Mouse (Mus musculus): ENCODE measurements around the gene Trim30c. TPM values are rescaled to one million over a fixed set of nuclear protein-coding genes. Genes with fewer than 3 reads are reported as not detected.
"Not testable (repeated sequence)": the region's sequence is repeated elsewhere in the genome, so short reads cannot be mapped to it uniquely, and the experiment has no call there.

Gene Trim30c
- not detected in 2 replicates for polyA plus RNA-seq (2016; fragmentation: Nextera tagmentation; extraction: Ambion mirVana)

- H3K4me1 ChIP-seq: no peaks in the 10 kb centered on the region
- 73% methylated on average over 1 of the region's 1 CpGs for WGBS
- no peaks in the 10 kb centered on the region for H3K9me3 ChIP-seq
- H3K4me3 ChIP-seq: no peak within 1 kb of the TSS
- H3K36me3 ChIP-seq: no peaks in the 10 kb centered on the region
- no peak for DNase-seq (ENCODE audit: low spot score)
- H3K27me3 ChIP-seq (ENCODE audit: insufficient read depth, poor library complexity, severe bottlenecking): no peaks in the 10 kb centered on the region
- no peak within 1 kb of the TSS for H3K27ac ChIP-seq
These were observed at the start of gene Trim30c for GRCm38 (mm10) chr7:104400698-104401097. Gene Trim30c (minus strand): TSS chr7:104400837.

GRCm38 (mm10) chr7:104445961-104446645 lies 45.5 kb upstream of the Trim30c start:
- Histone ChIP-seq H3K4me3 (no peak overlapping the region), H3K4me1 (no peaks in the 10 kb centered on the region), H3K36me3 (no peaks in the 10 kb centered on the region), H3K27me3 (ENCODE audit: insufficient read depth, poor library complexity, severe bottlenecking) (no peaks in the 10 kb centered on the region), H3K27ac (no peak overlapping the region), H3K9me3 (no peaks in the 10 kb centered on the region)
- 50% methylated on average over 2 of the region's 2 CpGs for WGBS
- DNase-seq (ENCODE audit: low spot score): peak; percentile 74

GRCm38 (mm10) chr7:104404460-104404950 lies 3.9 kb upstream of the Trim30c start:
- Histone ChIP-seq H3K9me3 (no peaks in the 10 kb centered on the region), H3K27ac (no peak overlapping the region), H3K4me3 (no peak overlapping the region), H3K27me3 (ENCODE audit: insufficient read depth, poor library complexity, severe bottlenecking) (no peaks in the 10 kb centered on the region), H3K4me1 (no peaks in the 10 kb centered on the region), H3K36me3 (no peaks in the 10 kb centered on the region)
- no peak for DNase-seq (ENCODE audit: low spot score)
- WGBS: 85% methylated on average over 3 of the region's 3 CpGs

DNA sequence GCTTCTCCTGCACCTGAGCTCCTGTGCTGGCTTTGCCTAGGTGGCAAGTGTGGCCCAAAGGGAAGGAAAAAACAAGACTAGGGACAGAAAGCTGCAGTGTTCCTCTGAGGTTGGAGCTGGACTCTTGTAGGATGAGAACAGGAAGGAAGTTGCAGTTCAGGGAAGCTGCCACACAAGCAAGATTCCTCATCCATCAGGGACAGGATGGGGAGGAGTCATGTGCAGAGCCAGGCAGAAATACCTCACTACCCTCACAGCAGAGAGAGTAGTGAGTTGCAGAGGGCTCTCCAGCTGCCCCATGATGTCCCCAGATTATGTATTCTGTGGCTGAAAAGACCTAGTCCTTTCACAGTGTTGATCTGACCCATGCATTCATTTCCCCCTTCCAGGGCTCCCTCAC lies 503 bp upstream of the Trim30c start:
- Histone ChIP-seq H3K27ac (no peak overlapping the region), H3K4me3 (no peak overlapping the region), H3K27me3 (ENCODE audit: insufficient read depth, poor library complexity, severe bottlenecking) (no peaks in the 10 kb centered on the region), H3K36me3 (no peaks in the 10 kb centered on the region), H3K9me3 (no peaks in the 10 kb centered on the region), H3K4me1 (no peaks in the 10 kb centered on the region)
- DNase-seq (ENCODE audit: low spot score): no peak

DNA sequence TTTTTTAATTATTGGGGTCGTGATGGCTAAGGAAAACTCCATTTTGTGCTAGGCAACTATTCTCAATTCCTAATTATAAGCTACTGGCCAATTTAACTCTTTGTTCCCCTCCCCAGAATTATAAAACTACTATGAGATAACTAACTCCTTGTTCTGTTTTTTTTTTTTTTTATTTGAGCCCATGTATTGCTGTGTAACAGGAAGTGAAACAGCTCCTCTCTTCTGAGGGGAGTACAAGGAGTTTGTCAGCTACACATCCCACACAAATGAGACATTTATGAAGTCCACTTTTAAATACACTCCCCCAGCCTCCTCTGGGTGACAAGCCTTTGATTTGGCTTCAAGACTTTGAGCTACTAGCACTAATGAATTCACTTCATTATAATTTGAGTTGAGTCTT lies 2.1 kb downstream of the Trim30c start:
- H3K4me1 ChIP-seq: no peaks in the 10 kb centered on the region
- no peaks in the 10 kb centered on the region for H3K9me3 ChIP-seq
- no peak for DNase-seq (ENCODE audit: low spot score)
- no peaks in the 10 kb centered on the region for H3K27me3 ChIP-seq (ENCODE audit: insufficient read depth, poor library complexity, severe bottlenecking)
- H3K4me3 ChIP-seq: no peak overlapping the region
- 64% methylated on average over 1 of the region's 1 CpGs for WGBS
- H3K36me3 ChIP-seq: no peaks in the 10 kb centered on the region
- no peak overlapping the region for H3K27ac ChIP-seq

DNA sequence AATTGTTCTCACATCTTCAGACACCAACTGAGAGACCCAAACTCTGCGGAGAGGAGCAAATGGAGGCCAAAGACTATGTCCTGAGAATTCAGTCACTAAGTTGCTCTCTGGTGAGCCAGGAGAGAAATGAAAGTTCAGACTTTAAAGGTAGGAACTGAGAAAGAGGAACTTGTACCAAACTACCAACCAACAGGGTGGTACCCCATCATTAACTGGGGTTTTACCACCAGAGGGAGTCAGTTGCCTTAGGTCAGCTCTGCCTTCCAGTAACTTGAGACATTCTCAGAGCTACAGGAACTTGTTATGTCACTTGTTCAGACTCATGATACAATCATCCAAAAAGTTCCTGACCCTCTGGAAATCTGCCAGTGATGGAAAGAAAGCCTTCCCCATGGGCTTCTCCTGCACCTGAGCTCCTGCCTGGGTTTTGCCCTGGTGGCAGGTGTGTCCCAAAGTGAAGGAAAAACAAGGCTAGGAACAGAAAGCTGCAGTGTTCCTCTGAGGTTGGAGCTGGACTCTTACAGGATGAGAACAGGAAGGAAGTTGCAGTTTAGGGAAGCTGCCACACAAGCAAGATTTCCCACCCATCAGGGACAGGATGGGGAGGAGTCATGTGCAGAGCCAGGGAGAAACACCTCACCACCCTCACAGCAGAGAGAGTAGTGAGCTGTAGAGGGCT lies 30.8 kb downstream of the Trim30c start, which contains the start of gene Trim30b:
Gene Trim30b, minus strand, starts transcription at position 149 of the 679 bp plus-strand sequence.
- no peak for DNase-seq (ENCODE audit: low spot score)
- H3K27ac ChIP-seq: no peak within 1 kb of the TSS
- no peak within 1 kb of the TSS for H3K4me3 ChIP-seq
- no peaks in the 10 kb centered on the region for H3K27me3 ChIP-seq (ENCODE audit: insufficient read depth, poor library complexity, severe bottlenecking)
- H3K9me3 ChIP-seq: no peaks in the 10 kb centered on the region
- no peaks in the 10 kb centered on the region for H3K4me1 ChIP-seq
- WGBS: 64% methylated on average over 1 of the region's 1 CpGs
- no peaks in the 10 kb centered on the region for H3K36me3 ChIP-seq

DNA sequence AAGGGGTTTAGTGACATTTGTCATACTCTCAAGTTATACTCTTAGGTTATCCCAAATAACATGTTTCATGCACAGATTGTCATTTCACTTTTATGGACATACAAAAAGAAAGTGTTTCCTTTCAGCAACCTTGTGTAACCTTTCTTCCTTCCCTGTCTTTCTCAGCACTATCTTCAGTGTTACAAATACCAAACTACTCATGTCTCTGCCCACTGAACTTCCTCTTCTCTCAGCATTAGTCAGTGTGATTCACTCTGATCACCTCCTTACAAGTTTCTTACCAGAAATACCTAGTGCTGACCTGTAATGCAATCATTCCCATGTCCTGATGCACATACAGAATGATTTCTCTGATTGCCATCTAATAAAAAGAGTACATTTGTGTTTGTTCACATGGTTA lies 34.3 kb downstream of the Trim30c start:
- Histone ChIP-seq H3K27ac (no peak overlapping the region), H3K36me3 (no peaks in the 10 kb centered on the region), H3K4me3 (no peak overlapping the region), H3K4me1 (no peaks in the 10 kb centered on the region), H3K9me3 (no peaks in the 10 kb centered on the region), H3K27me3 (ENCODE audit: insufficient read depth, poor library complexity, severe bottlenecking) (no peaks in the 10 kb centered on the region)
- no peak for DNase-seq (ENCODE audit: low spot score)

DNA sequence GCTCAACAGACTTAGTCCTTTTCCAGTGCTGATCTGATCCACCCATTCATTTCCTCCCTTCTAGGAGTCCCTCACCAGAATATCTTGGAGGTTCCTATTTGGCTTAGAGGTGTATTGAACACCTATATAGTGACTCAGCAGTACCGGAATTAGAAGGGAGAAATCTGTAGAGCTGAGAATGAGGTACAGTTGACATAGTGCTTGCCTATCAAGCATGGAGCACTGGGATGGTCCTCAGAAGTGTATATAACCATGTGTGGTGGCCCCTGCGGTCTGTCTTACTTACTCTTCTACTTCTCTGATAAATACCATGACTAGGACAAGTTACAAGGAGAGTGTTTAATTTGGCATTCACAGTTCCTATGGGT lies 47.1 kb downstream of the Trim30c start:
- peak; percentile 73 for DNase-seq (ENCODE audit: low spot score)
- Histone ChIP-seq H3K36me3 (no peaks in the 10 kb centered on the region), H3K27ac (no peak overlapping the region), H3K4me3 (peak overlapping the region; percentile 58), H3K9me3 (no peaks in the 10 kb centered on the region), H3K27me3 (ENCODE audit: insufficient read depth, poor library complexity, severe bottlenecking) (no peaks in the 10 kb centered on the region), H3K4me1 (peaks cover 8% of the 10 kb centered on the region; the same call in 1 of the 2 replicates)
- 55% methylated on average over 2 of the region's 2 CpGs for WGBS

- Histone ChIP-seq H3K4me1 (peaks cover 8% of the 10 kb centered on the region; the same call in 1 of the 2 replicates), H3K27me3 (ENCODE audit: insufficient read depth, poor library complexity, severe bottlenecking) (no peaks in the 10 kb centered on the region), H3K9me3 (no peaks in the 10 kb centered on the region), H3K36me3 (no peaks in the 10 kb centered on the region), H3K4me3 (peak within 1 kb of the TSS; percentile 58), H3K27ac (peak within 1 kb of the TSS; percentile 69)
- WGBS: 5% methylated on average over 14 of the region's 14 CpGs
- DNase-seq (ENCODE audit: low spot score): peak; percentile 92
These were observed 47.7 kb downstream of the Trim30c start, which contains the start of gene Trim12c for GRCm38 (mm10) chr7:104352717-104353599. Gene Trim12c (minus strand): TSS chr7:104353362.

DNA sequence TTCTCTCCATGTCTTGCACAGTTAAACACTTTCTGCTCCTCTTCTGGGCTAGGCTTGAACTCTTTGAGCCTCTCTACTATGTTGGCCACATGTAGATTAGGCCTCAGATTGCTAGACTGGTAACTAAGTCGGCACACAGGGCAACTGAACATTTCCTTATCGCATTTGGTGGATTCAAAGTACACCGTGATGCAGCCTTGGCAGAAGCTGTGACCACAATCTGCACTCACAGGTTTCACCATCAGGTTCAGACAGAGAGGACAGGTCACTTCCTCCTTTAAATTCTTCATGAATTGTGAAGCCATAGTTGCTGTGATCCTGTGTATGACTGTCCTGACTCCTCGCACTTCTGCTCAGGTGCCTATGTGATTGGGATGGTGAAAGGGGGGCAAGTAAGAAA lies 52.6 kb downstream of the Trim30c start:
- H3K4me3 ChIP-seq; H3K36me3 ChIP-seq; H3K27me3 ChIP-seq (ENCODE audit: insufficient read depth, poor library complexity, severe bottlenecking); H3K9me3 ChIP-seq; DNase-seq (ENCODE audit: low spot score); H3K4me1 ChIP-seq; H3K27ac ChIP-seq: not testable (repeated sequence)
- 84% methylated on average over 4 of the region's 4 CpGs for WGBS

DNA sequence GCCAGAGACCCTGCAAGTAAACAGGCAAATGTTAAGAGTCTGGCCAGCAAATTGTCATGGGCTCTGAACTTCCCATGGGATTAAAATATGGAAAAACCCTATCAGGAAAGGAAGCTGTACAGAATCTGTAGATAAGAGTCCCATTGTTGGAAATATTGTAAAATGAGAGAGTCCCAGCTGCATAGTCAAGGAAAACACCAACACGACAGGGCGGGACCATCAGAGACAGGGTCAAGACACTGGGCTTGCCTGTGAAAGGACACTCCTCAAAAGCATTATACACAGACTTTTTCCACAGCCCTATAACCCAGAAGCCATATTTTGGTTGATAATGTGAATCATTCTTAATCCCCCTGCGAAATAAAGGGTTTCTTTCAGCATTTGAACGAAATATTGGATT lies 59.9 kb downstream of the Trim30c start:
- H3K4me1 ChIP-seq; H3K27me3 ChIP-seq (ENCODE audit: insufficient read depth, poor library complexity, severe bottlenecking); H3K4me3 ChIP-seq; H3K27ac ChIP-seq; H3K36me3 ChIP-seq; H3K9me3 ChIP-seq; DNase-seq (ENCODE audit: low spot score): not testable (repeated sequence)
- 75% methylated on average over 4 of the region's 4 CpGs for WGBS

DNA sequence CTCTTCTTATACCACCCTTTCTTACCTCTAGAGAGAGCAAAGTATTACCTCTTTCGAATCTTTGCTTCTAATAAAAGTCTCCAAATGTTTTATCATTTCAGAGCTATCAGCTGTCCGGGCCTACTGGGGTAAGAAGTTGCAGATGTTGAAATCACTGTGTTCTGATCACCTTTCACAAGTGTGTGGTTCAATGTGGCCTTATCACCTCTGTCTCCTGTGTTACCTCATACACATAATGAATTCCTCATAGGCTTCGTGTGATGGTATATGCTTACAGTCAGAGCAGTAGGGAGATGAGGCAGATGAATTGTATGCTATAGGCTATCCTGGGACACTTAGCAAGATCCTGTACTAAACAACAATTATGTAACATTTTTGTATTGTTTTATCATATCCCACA lies 65.1 kb downstream of the Trim30c start:
- not testable (repeated sequence) for H3K27me3 ChIP-seq (ENCODE audit: insufficient read depth, poor library complexity, severe bottlenecking); H3K4me3 ChIP-seq; DNase-seq (ENCODE audit: low spot score); H3K36me3 ChIP-seq; H3K9me3 ChIP-seq; H3K27ac ChIP-seq; H3K4me1 ChIP-seq
- 76% methylated on average over 3 of the region's 3 CpGs for WGBS

Measured in heart, embryonic 10.5 days (tissue).